7 mouse cellular contexts compared by ENCODE assay signal in genomic region chr14:31403995-31404394, GRCm38 (mm10). TPM values are rescaled to one million over a fixed set of nuclear protein-coding genes. Genes with fewer than 3 reads are reported as not detected.
DNase-seq lines count a peak whose midpoint lies in the region; ATAC-seq and TF ChIP-seq lines count a peak whose summit lies in the region.

No protein-coding gene starts in this region.

- no peak for DNase-seq in left cerebral cortex, adult 2 months (ENCODE audit: extremely low spot score in 1 of 2, low spot score in 2 of 2)
- no peak for DNase-seq in left cerebral cortex, postnatal 10 days (ENCODE audit: extremely low spot score in 1 of 2, low spot score in 2 of 2)
- peak; percentile 36 for DNase-seq in ZHBTc4 (ENCODE audit: low read depth, low spot score)
- DNase-seq in frontal cortex, postnatal 10 days (ENCODE audit: low spot score in 2 of 2), result no peak

- H3K27me3 ChIP-seq in intestine, postnatal 0 days (replicated peaks; ENCODE audit: control insufficient read depth, insufficient read depth, low read length), result no peaks in the 10 kb centered on the region
- H3K27me3 ChIP-seq in stomach, embryonic 16.5 days (ENCODE audit: control insufficient read depth, insufficient read depth, low read length), result no peaks in the 10 kb centered on the region
- no peaks in the 10 kb centered on the region for H3K27me3 ChIP-seq in forebrain, embryonic 15.5 days

- H3K4me3 ChIP-seq in left cerebral cortex, adult 2 months, result no peak overlapping the region
- H3K4me3 ChIP-seq in intestine, postnatal 0 days (ENCODE audit: low read depth, low read length), result no peak overlapping the region
- no peak overlapping the region for H3K4me3 ChIP-seq in stomach, embryonic 16.5 days (replicated peaks; ENCODE audit: low read length)
- no peak overlapping the region for H3K4me3 ChIP-seq in forebrain, embryonic 15.5 days

- WGBS in intestine, postnatal 0 days, result 36% methylated on average over 8 of the region's 8 CpGs
- 56% methylated on average over 8 of the region's 8 CpGs for WGBS in stomach, embryonic 16.5 days
- WGBS in forebrain, embryonic 15.5 days, result 88% methylated on average over 8 of the region's 8 CpGs

- no peak for TF ChIP-seq CTCF in left cerebral cortex, adult 2 months (IDR thresholded peaks at IDR 0.05)
- no peak for TF ChIP-seq CTCF in intestine, postnatal 0 days (IDR thresholded peaks at IDR 0.05; ENCODE audit: low read depth)

- no peaks in the 10 kb centered on the region; the same call in 1 of the 2 replicates for H3K36me3 ChIP-seq in intestine, postnatal 0 days (ENCODE audit: control insufficient read depth, insufficient read depth)
- H3K36me3 ChIP-seq in stomach, embryonic 16.5 days (ENCODE audit: control insufficient read depth, insufficient read depth, low read length), result no peaks in the 10 kb centered on the region
- peaks cover 12% of the 10 kb centered on the region for H3K36me3 ChIP-seq in forebrain, embryonic 15.5 days

- H3K9ac ChIP-seq in intestine, postnatal 0 days (ENCODE audit: low read depth, low read length), result no peak overlapping the region
- no peak overlapping the region for H3K9ac ChIP-seq in stomach, embryonic 16.5 days (ENCODE audit: low read length)
- H3K9ac ChIP-seq in forebrain, embryonic 15.5 days (replicated peaks), result no peak overlapping the region

- peak overlapping the region; percentile 47 for H3K4me2 ChIP-seq in intestine, postnatal 0 days (replicated peaks; ENCODE audit: low read depth)
- no peak overlapping the region for H3K4me2 ChIP-seq in stomach, embryonic 16.5 days (ENCODE audit: low read depth, low read length)
- no peak overlapping the region for H3K4me2 ChIP-seq in forebrain, embryonic 15.5 days (replicated peaks)

- no peaks in the 10 kb centered on the region for H3K9me3 ChIP-seq in intestine, postnatal 0 days (ENCODE audit: control insufficient read depth)
- no peaks in the 10 kb centered on the region for H3K9me3 ChIP-seq in stomach, embryonic 16.5 days (replicated peaks; ENCODE audit: control insufficient read depth, low read length)
- H3K9me3 ChIP-seq in forebrain, embryonic 15.5 days, result no peaks in the 10 kb centered on the region

- 0 out of 2 replicates have a peak, but pooled peaks cover 6% of the 10 kb centered on the region for H3K4me1 ChIP-seq in intestine, postnatal 0 days (replicated peaks; ENCODE audit: control insufficient read depth, insufficient read depth, low read length)
- H3K4me1 ChIP-seq in stomach, embryonic 16.5 days (ENCODE audit: control insufficient read depth, insufficient read depth, low read length), result peaks cover 10% of the 10 kb centered on the region
- H3K4me1 ChIP-seq in forebrain, embryonic 15.5 days, result no peaks in the 10 kb centered on the region

- intact Hi-C loops in left cerebral cortex, adult 2 months (cut with DNase I), result loop anchor here (5.0 kb wide), 1 partner anchor 33 kb away; the partner anchor contains the start of gene Sh3bp5
- intact Hi-C loops in left cerebral cortex, postnatal 10 days (cut with DNase I), result no loop called here

- peak overlapping the region; percentile 19; the same call in 1 of the 2 replicates for H3K27ac ChIP-seq in left cerebral cortex, adult 2 months
- peak overlapping the region; percentile 9; the same call in 1 of the 2 replicates for H3K27ac ChIP-seq in intestine, postnatal 0 days (ENCODE audit: low read depth, low read length)
- no peak overlapping the region for H3K27ac ChIP-seq in stomach, embryonic 16.5 days (ENCODE audit: low read length)
- H3K27ac ChIP-seq in forebrain, embryonic 15.5 days (replicated peaks), result no peak overlapping the region

- ATAC-seq in intestine, postnatal 0 days, result peak; percentile 83
- ATAC-seq in stomach, embryonic 16.5 days (ENCODE audit: insufficient read depth, low FRiP score), result peak; percentile 53; the same call in 1 of the 2 replicates
- ATAC-seq in forebrain, embryonic 15.5 days (replicated peaks), result no peak

RNA-seq across cellular contexts. Expression of gene Sh3bp5, which starts 31.9 kb away (rescaled TPM):
- total RNA-seq in left cerebral cortex, adult 2 months (2021), result 10 to 100 TPM; 63.5 to 65.4 TPM
- 10 to 100 TPM; 76.4 to 80.0 TPM for total RNA-seq in left cerebral cortex, postnatal 10 days (2021)
- polyA plus RNA-seq in intestine, postnatal 0 days (2015; fragmentation: Nextera tagmentation; extraction: Ambion mirVana), result 12.0 and 12.4 TPM in 2 replicates
- polyA plus RNA-seq in stomach, embryonic 16.5 days (2015; fragmentation: Nextera tagmentation; extraction: Ambion mirVana), result 19.5 and 20.0 TPM in 2 replicates
- polyA plus RNA-seq in forebrain, embryonic 15.5 days (2015; fragmentation: Nextera tagmentation; extraction: Ambion mirVana), result 111 and 115 TPM in 2 replicates

Comparison
In these comparisons a context has a peak if more than half of its experiments do, and no peak if none do; other contexts are left out.
1. H3K27ac ChIP-seq: peak in left cerebral cortex, adult 2 months (single experiment) and intestine, postnatal 0 days (single experiment); none in stomach, embryonic 16.5 days (single experiment) and forebrain, embryonic 15.5 days (single experiment).